Mouse (Mus musculus) liver, embryonic 16.5 days (tissue): ENCODE measurements around the gene Ankrd13b. TPM values are rescaled to one million over a fixed set of nuclear protein-coding genes. Genes with fewer than 3 reads are reported as not detected.
A peak's percentile ranks its signal among the peaks of the same experiment; 100 is the strongest.

Source experiments
- ATAC-seq: fragments of 200-750 bp; cut with Nextera tagmentation; 2 replicates; pipeline ENCODE4 v1.8.0; 2017; ENCODE audit warnings: low read depth, mild to moderate bottlenecking, moderate number of reproducible peaks, moderate library complexity
- H3K27ac ChIP-seq: fragments of 300-500 bp; sonication (generic); 2 replicates; pipeline ENCODE4 v1.5.1; 2014; ENCODE audit warnings: mild to moderate bottlenecking, low read length
- H3K27me3 ChIP-seq: fragments of 300-500 bp; sonication (generic); 2 replicates; pipeline ENCODE4 v1.6.1; 2014; ENCODE audit warnings: low read depth, low read length, mixed read lengths; ENCODE audit not compliant: control insufficient read depth, insufficient read depth
- H3K36me3 ChIP-seq: fragments of 300-500 bp; sonication (generic); 2 replicates; pipeline ENCODE4 v1.6.1; 2014; ENCODE audit warnings: mild to moderate bottlenecking; ENCODE audit not compliant: control insufficient read depth, insufficient read depth
- H3K4me1 ChIP-seq: fragments of 300-500 bp; sonication (generic); 2 replicates; pipeline ENCODE4 v1.6.1; 2014; ENCODE audit warnings: low read depth, low read length, mixed read lengths; ENCODE audit not compliant: control insufficient read depth
- H3K4me2 ChIP-seq: fragments of 300-500 bp; sonication (generic); 2 replicates; pipeline ENCODE4 v1.6.1; 2014; ENCODE audit warnings: low read depth, low read length, mixed read lengths
- H3K4me3 ChIP-seq: fragments of 300-500 bp; sonication (generic); 2 replicates; pipeline ENCODE4 v1.5.1; 2014; ENCODE audit warnings: low read depth, mild to moderate bottlenecking, low read length
- H3K9ac ChIP-seq: fragments of 300-500 bp; sonication (generic); 2 replicates; pipeline ENCODE4 v1.6.1; 2014; ENCODE audit warnings: low read depth, low read length
- H3K9me3 ChIP-seq: fragments of 300-500 bp; sonication (generic); replicated peaks from 2 replicates; pipeline ENCODE4 v1.6.1; 2016; ENCODE audit warnings: low read length; ENCODE audit not compliant: control insufficient read depth
- WGBS: fragments of 180-500 bp; shearing (Covaris S2); extraction: QIAGEN DNeasy Blood & Tissue Kit; methylation state at CpG from one replicate; pipeline ENCODE4 v1.1.7; 2014; ENCODE audit not compliant: insufficient replicate concordance; 5-methylcytosine and 5-hydroxymethylcytosine counted together
- polyA plus RNA-seq: library from polyadenylated mRNA; unstranded; fragments of >200 nt; fragmentation: Nextera tagmentation; extraction: Ambion mirVana; gene quantifications from 2 replicates; pipeline ENCODE4 v1.2.1, GENCODE M21; 2015

The Ankrd13b gene
- polyA plus RNA-seq, 1 experiment from 2014 or later, result 0.41 TPM

DNA sequence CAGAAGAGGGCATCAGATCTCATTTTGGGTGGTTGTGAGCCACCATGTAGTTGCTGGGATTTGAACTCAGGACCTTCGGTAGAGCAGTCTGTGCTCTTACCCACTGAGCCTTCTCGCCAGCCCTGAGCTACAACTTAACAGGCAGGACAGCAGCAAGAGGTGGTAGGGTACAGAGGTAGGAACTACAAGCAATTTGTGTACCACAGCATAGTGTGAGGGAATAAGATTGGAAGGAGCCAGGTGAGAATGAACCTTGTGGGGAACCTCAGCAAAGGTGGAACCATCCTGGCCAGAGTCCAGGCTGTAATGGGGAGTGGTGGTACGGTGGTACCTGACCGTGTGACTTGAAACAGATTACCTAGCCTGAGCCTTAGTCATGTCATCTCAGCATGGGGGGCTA lies 12.5 kb upstream of the Ankrd13b start:
- no peaks in the 10 kb centered on the region for H3K9me3 ChIP-seq
- H3K27ac ChIP-seq, result no peak overlapping the region
- no peak for ATAC-seq
- H3K9ac ChIP-seq, result no peak overlapping the region
- no peak overlapping the region for H3K4me2 ChIP-seq
- 80% methylated on average over 4 of the region's 4 CpGs for WGBS
- peaks cover 11% of the 10 kb centered on the region for H3K4me1 ChIP-seq
- peaks cover 9% of the 10 kb centered on the region; the same call in 1 of the 2 replicates for H3K36me3 ChIP-seq
- H3K4me3 ChIP-seq, result no peak overlapping the region
- H3K27me3 ChIP-seq, result no peaks in the 10 kb centered on the region

DNA sequence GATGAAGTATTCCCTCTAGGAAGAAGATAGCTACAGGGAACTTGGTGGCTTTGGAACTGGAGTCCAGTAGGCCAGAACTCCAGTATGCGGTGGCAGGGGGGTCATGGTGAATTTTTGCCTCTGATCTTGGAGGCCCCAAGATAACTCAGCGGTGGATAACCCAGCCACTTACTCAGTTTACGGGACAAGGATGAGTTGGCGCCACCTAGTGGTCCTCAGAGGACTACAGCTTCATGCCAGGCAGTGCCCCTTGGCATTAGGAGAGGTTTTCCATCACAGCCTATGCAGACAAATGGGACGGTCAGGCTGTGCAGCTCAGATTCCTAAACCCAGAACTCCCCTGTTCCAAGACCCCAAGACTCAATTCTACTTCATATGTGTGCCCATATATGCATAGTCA lies 11.9 kb upstream of the Ankrd13b start:
- H3K27ac ChIP-seq, result no peak overlapping the region
- H3K27me3 ChIP-seq, result no peaks in the 10 kb centered on the region
- H3K36me3 ChIP-seq, result peaks cover 9% of the 10 kb centered on the region; the same call in 1 of the 2 replicates
- H3K9ac ChIP-seq, result no peak overlapping the region
- no peak overlapping the region for H3K4me3 ChIP-seq
- no peaks in the 10 kb centered on the region for H3K9me3 ChIP-seq
- no peak for ATAC-seq
- H3K4me1 ChIP-seq, result peaks cover 14% of the 10 kb centered on the region
- 15% methylated on average over 5 of the region's 5 CpGs for whole genome bisulfite sequencing
- H3K4me2 ChIP-seq, result no peak overlapping the region

DNA sequence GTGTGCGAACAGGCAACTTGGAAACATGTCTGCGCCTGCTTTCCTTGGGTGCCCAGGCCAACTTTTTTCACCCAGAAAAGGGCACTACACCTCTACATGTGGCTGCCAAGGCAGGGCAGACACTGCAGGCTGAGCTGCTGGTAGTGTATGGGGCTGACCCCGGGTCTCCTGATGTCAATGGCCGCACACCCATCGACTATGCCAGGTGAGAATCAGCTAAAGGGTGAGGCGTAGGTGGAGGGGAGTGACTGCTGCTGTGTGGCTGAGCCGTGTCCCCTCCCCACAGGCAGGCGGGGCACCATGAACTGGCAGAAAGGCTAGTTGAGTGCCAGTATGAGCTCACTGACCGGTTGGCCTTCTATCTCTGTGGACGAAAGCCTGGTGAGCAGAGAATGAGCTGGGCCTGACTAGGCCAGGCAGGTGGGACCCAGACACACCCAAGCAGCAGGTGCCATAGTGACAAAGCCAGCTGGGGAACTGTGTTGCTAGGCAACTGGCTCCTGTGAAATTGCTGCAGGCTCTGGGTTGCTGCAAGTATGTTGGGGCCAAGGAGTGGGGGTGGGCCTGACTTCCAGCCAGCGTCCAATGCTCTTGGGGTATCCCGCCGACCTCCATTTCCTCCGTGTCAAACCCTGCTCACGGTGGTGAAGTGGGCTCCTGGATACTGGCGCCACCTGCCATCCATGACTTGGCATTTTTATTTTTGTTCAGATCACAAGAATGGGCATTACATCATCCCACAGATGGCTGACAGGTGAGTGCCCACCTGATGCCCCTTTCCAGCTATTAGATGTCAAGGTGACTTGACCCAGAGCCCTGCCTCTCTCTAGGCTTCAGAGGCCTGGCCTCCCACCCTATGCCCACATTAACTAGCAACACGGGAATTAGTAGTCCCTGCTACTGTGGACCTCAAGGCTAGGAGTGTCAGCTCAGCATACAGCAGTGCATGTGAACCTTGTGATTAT lies 11.2 kb upstream of the Ankrd13b start:
- H3K4me3 ChIP-seq, result no peak overlapping the region
- H3K9ac ChIP-seq, result no peak overlapping the region
- 79% methylated on average over 17 of the region's 17 CpGs for WGBS
- peaks cover 9% of the 10 kb centered on the region; the same call in 1 of the 2 replicates for H3K36me3 ChIP-seq
- peaks cover 17% of the 10 kb centered on the region for H3K4me1 ChIP-seq
- H3K4me2 ChIP-seq, result no peak overlapping the region
- ATAC-seq, result no peak
- H3K9me3 ChIP-seq, result no peaks in the 10 kb centered on the region
- no peak overlapping the region for H3K27ac ChIP-seq
- no peaks in the 10 kb centered on the region for H3K27me3 ChIP-seq

DNA sequence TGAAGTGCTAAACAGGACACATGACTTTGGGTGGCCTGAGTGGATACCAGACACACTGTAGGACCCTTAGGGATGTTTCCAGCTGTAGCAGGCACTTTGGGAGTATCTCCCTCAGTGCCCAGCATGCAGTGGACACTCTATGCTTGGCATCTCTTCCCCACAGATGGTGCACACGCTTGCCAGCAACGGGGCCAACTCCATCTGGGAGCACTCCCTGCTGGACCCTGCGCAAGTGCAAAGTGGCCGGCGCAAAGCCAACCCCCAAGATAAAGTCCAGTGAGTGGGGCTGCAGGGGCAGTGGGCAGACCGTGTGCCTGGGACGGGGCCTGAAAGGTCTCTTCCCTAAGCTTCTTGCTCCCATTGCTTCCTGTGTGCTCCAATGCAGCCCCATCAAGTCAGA lies 9.9 kb upstream of the Ankrd13b start:
- no peak for ATAC-seq
- Histone ChIP-seq H3K4me2 (no peak overlapping the region), H3K9me3 (no peaks in the 10 kb centered on the region), H3K27ac (no peak overlapping the region), H3K27me3 (no peaks in the 10 kb centered on the region), H3K36me3 (peaks cover under 1% of the 10 kb centered on the region; the same call in 1 of the 2 replicates), H3K4me1 (peaks cover 28% of the 10 kb centered on the region), H3K9ac (no peak overlapping the region), H3K4me3 (no peak overlapping the region)
- WGBS, result 84% methylated on average over 7 of the region's 7 CpGs

DNA sequence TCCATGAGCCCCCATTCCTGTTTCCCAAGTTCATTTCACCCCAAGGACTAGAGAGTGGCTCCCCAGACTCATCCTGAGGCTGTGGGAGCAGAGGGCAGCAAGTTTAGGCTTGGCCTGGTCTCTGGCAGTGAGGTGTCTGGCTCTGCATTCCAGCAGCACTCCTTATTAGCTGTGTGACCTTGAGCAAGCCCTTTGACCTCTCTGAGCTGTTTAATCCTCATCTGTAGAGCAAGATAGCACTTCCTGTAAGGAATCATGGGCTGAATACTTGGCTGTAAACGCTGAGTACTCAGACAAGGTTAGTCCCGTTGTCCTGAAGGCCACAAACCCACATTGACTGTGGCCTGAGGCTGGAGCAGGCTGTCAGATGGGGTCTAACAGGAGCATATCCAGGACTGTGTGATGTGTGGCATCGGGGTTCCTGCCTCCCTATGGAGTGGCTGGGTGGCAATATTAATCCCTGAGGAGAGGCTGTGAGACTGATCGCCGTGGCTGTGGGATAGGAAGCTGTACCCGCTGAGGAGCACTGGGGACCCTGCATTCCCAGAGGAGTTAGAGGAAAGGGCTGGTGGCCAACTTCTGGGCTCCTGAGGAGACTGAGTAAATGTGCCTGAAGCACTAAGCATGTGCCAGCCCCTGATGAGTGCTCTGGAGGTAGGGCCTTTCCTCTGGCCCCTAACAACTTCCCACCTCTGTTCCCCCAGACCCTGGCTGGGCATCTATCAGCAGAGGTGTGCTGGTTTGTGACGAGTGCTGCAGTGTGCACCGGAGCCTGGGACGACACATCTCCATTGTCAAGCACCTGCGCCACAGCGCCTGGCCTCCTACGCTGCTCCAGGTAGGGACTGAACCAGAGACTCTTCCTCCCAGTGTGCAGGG lies 9.0 kb upstream of the Ankrd13b start:
- ATAC-seq, result no peak
- no peak overlapping the region for H3K27ac ChIP-seq
- 80% methylated on average over 12 of the region's 12 CpGs for WGBS
- no peak overlapping the region for H3K9ac ChIP-seq
- no peak overlapping the region for H3K4me2 ChIP-seq
- H3K4me1 ChIP-seq, result peaks cover 36% of the 10 kb centered on the region
- H3K4me3 ChIP-seq, result no peak overlapping the region
- no peaks in the 10 kb centered on the region; the same call in 1 of the 2 replicates for H3K36me3 ChIP-seq
- no peaks in the 10 kb centered on the region for H3K9me3 ChIP-seq
- no peaks in the 10 kb centered on the region for H3K27me3 ChIP-seq

DNA sequence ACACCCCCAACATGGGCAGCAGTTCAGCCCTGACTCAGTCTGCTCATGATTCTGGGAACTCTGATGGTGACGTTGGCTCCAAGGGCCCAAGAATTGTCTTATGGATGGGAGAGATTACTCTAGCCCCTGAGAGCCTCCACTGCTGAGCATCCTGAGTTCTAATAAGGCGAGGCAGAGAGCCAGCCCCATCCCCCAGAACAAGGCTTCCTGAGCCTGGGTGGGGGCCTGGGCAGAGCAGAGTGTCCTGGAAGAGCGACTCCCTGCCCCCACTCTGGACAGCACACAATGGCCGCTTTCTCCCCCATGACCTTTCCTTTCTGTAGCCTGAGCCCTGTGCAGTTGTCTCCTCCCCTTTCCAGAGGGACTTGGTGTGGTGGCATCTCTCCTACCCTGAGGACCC lies 8.4 kb upstream of the Ankrd13b start:
- no peak overlapping the region for H3K4me3 ChIP-seq
- H3K4me2 ChIP-seq, result no peak overlapping the region
- H3K9ac ChIP-seq, result no peak overlapping the region
- ATAC-seq, result no peak
- 61% methylated on average over 4 of the region's 4 CpGs for WGBS
- H3K27ac ChIP-seq, result no peak overlapping the region
- no peaks in the 10 kb centered on the region for H3K9me3 ChIP-seq
- no peaks in the 10 kb centered on the region for H3K36me3 ChIP-seq
- H3K4me1 ChIP-seq, result peaks cover 36% of the 10 kb centered on the region
- no peaks in the 10 kb centered on the region for H3K27me3 ChIP-seq

DNA sequence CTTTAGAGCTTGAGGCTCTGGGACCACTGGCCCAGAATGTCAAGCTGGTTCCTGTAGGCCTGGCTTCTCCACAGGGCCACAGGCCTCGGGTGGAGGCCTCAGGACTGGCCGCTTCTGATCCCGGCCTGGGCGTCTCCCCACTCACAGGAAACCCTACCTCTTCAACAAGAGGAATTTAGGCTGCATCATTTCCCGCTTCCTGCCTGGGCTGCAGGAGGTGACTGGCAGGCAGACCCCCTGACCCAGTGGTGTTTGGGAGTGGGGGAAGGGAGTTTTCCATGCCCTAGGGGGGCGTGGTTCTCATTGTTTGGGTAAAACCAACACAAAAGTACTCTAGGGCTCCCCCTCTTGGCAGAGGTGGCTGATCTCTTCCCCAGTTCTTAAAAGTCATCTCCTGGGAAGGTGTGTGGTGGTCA lies 7.9 kb upstream of the Ankrd13b start:
- H3K36me3 ChIP-seq, result no peaks in the 10 kb centered on the region
- no peak overlapping the region for H3K4me2 ChIP-seq
- no peak for ATAC-seq
- no peaks in the 10 kb centered on the region for H3K9me3 ChIP-seq
- peaks cover 40% of the 10 kb centered on the region for H3K4me1 ChIP-seq
- H3K27ac ChIP-seq, result no peak overlapping the region
- H3K4me3 ChIP-seq, result no peak overlapping the region
- 42% methylated on average over 6 of the region's 6 CpGs for WGBS
- H3K9ac ChIP-seq, result no peak overlapping the region
- H3K27me3 ChIP-seq, result no peaks in the 10 kb centered on the region

DNA sequence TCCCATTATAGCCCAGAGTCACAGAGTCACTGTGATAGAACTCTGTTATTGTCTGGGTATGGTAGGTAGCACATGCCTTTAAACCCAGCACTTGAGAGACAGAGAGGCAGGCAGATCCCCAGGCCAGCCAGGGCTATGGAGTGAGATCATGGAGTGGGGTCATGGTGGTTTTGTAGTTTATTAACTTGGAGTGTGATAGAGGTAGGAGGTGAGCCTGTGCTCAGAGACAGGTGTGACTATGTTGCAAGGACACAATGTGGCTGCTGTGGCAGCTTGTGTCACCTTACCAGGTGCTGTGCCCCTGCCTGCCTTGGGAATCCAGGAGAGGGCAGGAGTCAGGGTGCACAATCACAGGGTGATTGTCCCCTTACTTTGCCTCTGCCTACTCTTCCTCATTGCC lies 6.0 kb upstream of the Ankrd13b start:
- H3K9me3 ChIP-seq, result no peaks in the 10 kb centered on the region
- H3K4me3 ChIP-seq, result no peak overlapping the region
- peaks cover 9% of the 10 kb centered on the region for H3K27me3 ChIP-seq
- H3K27ac ChIP-seq, result peak overlapping the region; percentile 23; the same call in 1 of the 2 replicates
- no peak overlapping the region for H3K9ac ChIP-seq
- no peaks in the 10 kb centered on the region for H3K36me3 ChIP-seq
- ATAC-seq, result no peak
- peaks cover 58% of the 10 kb centered on the region for H3K4me1 ChIP-seq
- no peak overlapping the region for H3K4me2 ChIP-seq
